Mouse (Mus musculus): Measurements from ENCODE around the gene Cckbr. TPM values are rescaled to one million over a fixed set of nuclear protein-coding genes. Genes with fewer than 3 reads are reported as not detected.

The Cckbr gene
- polyA plus RNA-seq, 1 experiment, result not detected

- H3ac ChIP-seq (ENCODE audit: control insufficient read depth, insufficient read length, low read depth), result no peak overlapping the region
- H3K4me3 ChIP-seq (ENCODE audit: insufficient read depth, poor library complexity, severe bottlenecking), result no peak overlapping the region
- no peak for TF ChIP-seq CTCF (IDR thresholded peaks at IDR 0.05; ENCODE audit: control insufficient read depth, insufficient read depth, insufficient read length)
- no peak for TF ChIP-seq MYOD1 (IDR thresholded peaks at IDR 0.05; ENCODE audit: control insufficient read depth, insufficient read length, low read depth)
- TF ChIP-seq USF1 (IDR thresholded peaks at IDR 0.05; ENCODE audit: low read depth), result no peak
- no peak for TF ChIP-seq CEBPB (IDR thresholded peaks at IDR 0.05; ENCODE audit: low read depth)
- TF ChIP-seq MAX (IDR thresholded peaks at IDR 0.05), result no peak
- no peaks in the 10 kb centered on the region for H3K27me3 ChIP-seq (ENCODE audit: control insufficient read depth, insufficient read depth, insufficient read length)
- peaks cover 14% of the 10 kb centered on the region for H3K79me2 ChIP-seq (ENCODE audit: control insufficient read depth, insufficient read depth)
- H3K79me3 ChIP-seq (ENCODE audit: low read depth), result no peaks in the 10 kb centered on the region
- H3K36me3 ChIP-seq (ENCODE audit: control insufficient read depth, insufficient read depth), result no peaks in the 10 kb centered on the region
These were observed 59.5 kb downstream of the Cckbr start for GRCm38 (mm10) chr7:105485029-105485428.

GRCm38 (mm10) chr7:105487104-105487876 lies 61.8 kb downstream of the Cckbr start:
- Histone ChIP-seq H3K79me2 (ENCODE audit: control insufficient read depth, insufficient read depth) (no peaks in the 10 kb centered on the region), H3K36me3 (ENCODE audit: control insufficient read depth, insufficient read depth) (no peaks in the 10 kb centered on the region), H3K79me3 (ENCODE audit: low read depth) (no peaks in the 10 kb centered on the region), H3K27me3 (ENCODE audit: control insufficient read depth, insufficient read depth, insufficient read length) (no peaks in the 10 kb centered on the region), H3ac (ENCODE audit: control insufficient read depth, insufficient read length, low read depth) (no peak overlapping the region), H3K4me3 (ENCODE audit: insufficient read depth, poor library complexity, severe bottlenecking) (no peak overlapping the region)
- no peak for TF ChIP-seq CEBPB (IDR thresholded peaks at IDR 0.05; ENCODE audit: low read depth)
- no peak for TF ChIP-seq MAX (IDR thresholded peaks at IDR 0.05)
- no peak for TF ChIP-seq USF1 (IDR thresholded peaks at IDR 0.05; ENCODE audit: low read depth)
- TF ChIP-seq FOSL1 (IDR thresholded peaks at IDR 0.05; ENCODE audit: insufficient read depth, low read length, poor library complexity, severe bottlenecking), result no peak
- no peak for TF ChIP-seq CTCF (IDR thresholded peaks at IDR 0.05; ENCODE audit: control insufficient read depth, insufficient read depth, insufficient read length)

- Histone ChIP-seq H3K79me2 (ENCODE audit: control insufficient read depth, insufficient read depth) (no peaks in the 10 kb centered on the region), H3K4me3 (ENCODE audit: insufficient read depth, poor library complexity, severe bottlenecking) (no peak overlapping the region), H3K79me3 (ENCODE audit: low read depth) (no peaks in the 10 kb centered on the region), H3K36me3 (ENCODE audit: control insufficient read depth, insufficient read depth) (no peaks in the 10 kb centered on the region), H3ac (ENCODE audit: control insufficient read depth, insufficient read length, low read depth) (no peak overlapping the region), H3K27me3 (ENCODE audit: control insufficient read depth, insufficient read depth, insufficient read length) (no peaks in the 10 kb centered on the region)
- TF ChIP-seq CEBPB (IDR thresholded peaks at IDR 0.05; ENCODE audit: low read depth), result no peak
- no peak for TF ChIP-seq FOSL1 (IDR thresholded peaks at IDR 0.05; ENCODE audit: insufficient read depth, low read length, poor library complexity, severe bottlenecking)
- no peak for TF ChIP-seq MAX (IDR thresholded peaks at IDR 0.05)
- TF ChIP-seq CTCF (IDR thresholded peaks at IDR 0.05; ENCODE audit: control insufficient read depth, insufficient read depth, insufficient read length), result no peak
These were observed 72.3 kb downstream of the Cckbr start for GRCm38 (mm10) chr7:105497881-105498280.

GRCm38 (mm10) chr7:105498854-105499492 lies 73.4 kb downstream of the Cckbr start:
- H3ac ChIP-seq (ENCODE audit: control insufficient read depth, insufficient read length, low read depth), result no peak overlapping the region
- TF ChIP-seq CEBPB (IDR thresholded peaks at IDR 0.05; ENCODE audit: low read depth) (no peak), FOSL1 (IDR thresholded peaks at IDR 0.05; ENCODE audit: insufficient read depth, low read length, poor library complexity, severe bottlenecking) (peak; percentile 37)
- H3K4me3 ChIP-seq (ENCODE audit: insufficient read depth, poor library complexity, severe bottlenecking), result no peak overlapping the region
- H3K79me3 ChIP-seq (ENCODE audit: low read depth), result no peaks in the 10 kb centered on the region
- H3K36me3 ChIP-seq (ENCODE audit: control insufficient read depth, insufficient read depth), result no peaks in the 10 kb centered on the region
- H3K79me2 ChIP-seq (ENCODE audit: control insufficient read depth, insufficient read depth), result no peaks in the 10 kb centered on the region
- H3K27me3 ChIP-seq (ENCODE audit: control insufficient read depth, insufficient read depth, insufficient read length), result no peaks in the 10 kb centered on the region

GRCm38 (mm10) chr7:105499676-105500075 lies 74.1 kb downstream of the Cckbr start:
- no peaks in the 10 kb centered on the region for H3K79me2 ChIP-seq (ENCODE audit: control insufficient read depth, insufficient read depth)
- H3ac ChIP-seq (ENCODE audit: control insufficient read depth, insufficient read length, low read depth), result no peak overlapping the region
- TF ChIP-seq MYOG (IDR thresholded peaks at IDR 0.05; ENCODE audit: control insufficient read depth, extremely low read depth, insufficient read length) (no peak), USF1 (IDR thresholded peaks at IDR 0.05; ENCODE audit: low read depth) (no peak)
- H3K79me3 ChIP-seq (ENCODE audit: low read depth), result no peaks in the 10 kb centered on the region
- H3K27me3 ChIP-seq (ENCODE audit: control insufficient read depth, insufficient read depth, insufficient read length), result no peaks in the 10 kb centered on the region
- no peaks in the 10 kb centered on the region for H3K36me3 ChIP-seq (ENCODE audit: control insufficient read depth, insufficient read depth)
- H3K4me3 ChIP-seq (ENCODE audit: insufficient read depth, poor library complexity, severe bottlenecking), result no peak overlapping the region

GRCm38 (mm10) chr7:105501984-105502383 lies 76.5 kb downstream of the Cckbr start:
- Histone ChIP-seq H3K4me3 (ENCODE audit: insufficient read depth, poor library complexity, severe bottlenecking) (no peak overlapping the region), H3K79me2 (ENCODE audit: control insufficient read depth, insufficient read depth) (no peaks in the 10 kb centered on the region), H3K27me3 (ENCODE audit: control insufficient read depth, insufficient read depth, insufficient read length) (no peaks in the 10 kb centered on the region), H3K79me3 (ENCODE audit: low read depth) (no peaks in the 10 kb centered on the region), H3K36me3 (ENCODE audit: control insufficient read depth, insufficient read depth) (no peaks in the 10 kb centered on the region), H3ac (ENCODE audit: control insufficient read depth, insufficient read length, low read depth) (no peak overlapping the region)
- TF ChIP-seq MAX (IDR thresholded peaks at IDR 0.05) (no peak), FOSL1 (IDR thresholded peaks at IDR 0.05; ENCODE audit: insufficient read depth, low read length, poor library complexity, severe bottlenecking) (peak; percentile 75), CTCF (IDR thresholded peaks at IDR 0.05; ENCODE audit: control insufficient read depth, insufficient read depth, insufficient read length) (no peak), MYOG (IDR thresholded peaks at IDR 0.05; ENCODE audit: control insufficient read depth, extremely low read depth, insufficient read length) (no peak), USF1 (IDR thresholded peaks at IDR 0.05; ENCODE audit: low read depth) (no peak)
